ENCODE assay signal across 30 mouse cellular contexts in genomic region chr13:115178175-115178917, GRCm38 (mm10).
DNase-seq lines count a peak whose midpoint lies in the region; ATAC-seq lines count a peak whose summit lies in the region.
"Had no signal": no experiment of that assay in that cellular context is flagged by ENCODE, and none has a peak within 500 bp of the region (broad histone marks: within the 10 kb centered on the region; RNA-seq: fewer than 3 reads in every experiment).

No protein-coding gene starts in this region.

- H3K4me1 ChIP-seq in midbrain, embryonic 14.5 days (ENCODE audit: control insufficient read depth, insufficient read depth, low read length): no peaks in the 10 kb centered on the region
- H3K4me1 ChIP-seq: embryonic facial prominence, embryonic 12.5 days; embryonic facial prominence, embryonic 15.5 days; forebrain, embryonic 12.5 days; forebrain, embryonic 15.5 days; heart, embryonic 12.5 days; heart, embryonic 15.5 days; hindbrain, embryonic 12.5 days; hindbrain, embryonic 15.5 days had no signal

- 93% methylated on average over 7 of the region's 7 CpGs for WGBS in midbrain, embryonic 14.5 days

- intact Hi-C loops in left cerebral cortex, postnatal 14 days (cut with DNase I): no loop called here

- H3K9ac ChIP-seq in midbrain, embryonic 14.5 days (replicated peaks; ENCODE audit: low read length): no peak overlapping the region
- H3K9ac ChIP-seq: embryonic facial prominence, embryonic 12.5 days; embryonic facial prominence, embryonic 15.5 days; forebrain, embryonic 12.5 days; forebrain, embryonic 15.5 days; heart, embryonic 12.5 days; heart, embryonic 15.5 days; hindbrain, embryonic 12.5 days; hindbrain, embryonic 15.5 days had no signal

- DNase-seq in 416B (ENCODE audit: low read depth): peak; percentile 73
- DNase-seq in A20 (ENCODE audit: low read depth, low spot score): peak; percentile 11
- DNase-seq in midbrain, embryonic 14.5 days: no peak
- no peak for DNase-seq in left cerebral cortex, postnatal 14 days (ENCODE audit: low spot score in 2 of 2)
- DNase-seq in testis, postnatal 10 days (ENCODE audit: low spot score): no peak
- DNase-seq in embryo, embryonic 11 days: no peak
- DNase-seq: adrenal gland, postnatal 10 days; B cell, adult 2 months; cerebellum, adult 11-12 months; cerebellum, adult 8-10 months; cerebellum, postnatal 10 days; cerebellum, postnatal 36 days; gastrocnemius, postnatal 10 days; gastrocnemius, postnatal 36 days; heart, adult 11 months; heart, postnatal 10 days; heart, postnatal 36 days had no signal

- no peak overlapping the region for H3K4me2 ChIP-seq in midbrain, embryonic 14.5 days (ENCODE audit: low read length)
- H3K4me2 ChIP-seq: embryonic facial prominence, embryonic 12.5 days; embryonic facial prominence, embryonic 15.5 days; forebrain, embryonic 12.5 days; forebrain, embryonic 15.5 days; heart, embryonic 12.5 days; heart, embryonic 15.5 days; hindbrain, embryonic 12.5 days; hindbrain, embryonic 15.5 days had no signal

- no peaks in the 10 kb centered on the region for H3K27me3 ChIP-seq in midbrain, embryonic 14.5 days (ENCODE audit: control insufficient read depth, insufficient read depth, low read length)
- H3K27me3 ChIP-seq: CH12.LX; embryonic facial prominence, embryonic 12.5 days; embryonic facial prominence, embryonic 15.5 days; forebrain, embryonic 12.5 days; forebrain, embryonic 15.5 days; heart, embryonic 12.5 days; heart, embryonic 15.5 days; hindbrain, embryonic 12.5 days; hindbrain, embryonic 15.5 days; Patski had no signal

- no peak overlapping the region for H3K27ac ChIP-seq in midbrain, embryonic 14.5 days (replicated peaks; ENCODE audit: low read depth, low read length)
- H3K27ac ChIP-seq: embryonic facial prominence, embryonic 12.5 days; embryonic facial prominence, embryonic 15.5 days; forebrain, embryonic 12.5 days; forebrain, embryonic 15.5 days; heart, embryonic 15.5 days; hindbrain, embryonic 12.5 days; hindbrain, embryonic 15.5 days had no signal

- H3K4me3 ChIP-seq in midbrain, embryonic 14.5 days (replicated peaks; ENCODE audit: low read depth, low read length): no peak overlapping the region
- H3K4me3 ChIP-seq: embryonic facial prominence, embryonic 12.5 days; embryonic facial prominence, embryonic 15.5 days; forebrain, embryonic 12.5 days; forebrain, embryonic 15.5 days; heart, embryonic 12.5 days; heart, embryonic 15.5 days; hindbrain, embryonic 12.5 days; hindbrain, embryonic 15.5 days had no signal

- no peaks in the 10 kb centered on the region for H3K36me3 ChIP-seq in midbrain, embryonic 14.5 days (ENCODE audit: control insufficient read depth, insufficient read depth, low read length)
- H3K36me3 ChIP-seq: embryonic facial prominence, embryonic 12.5 days; embryonic facial prominence, embryonic 15.5 days; forebrain, embryonic 12.5 days; forebrain, embryonic 15.5 days; G1E; heart, embryonic 12.5 days; heart, embryonic 15.5 days; hindbrain, embryonic 12.5 days; hindbrain, embryonic 15.5 days had no signal

- ATAC-seq in granulocyte monocyte progenitor cell, adult 5-6 weeks (replicated peaks; ENCODE audit: poor library complexity, severe bottlenecking): peak; percentile 95
- ATAC-seq in megakaryocyte progenitor cell, adult 5-6 weeks (replicated peaks; ENCODE audit: poor library complexity): peak; percentile 94
- no peak for ATAC-seq in midbrain, embryonic 14.5 days (ENCODE audit: low FRiP score, low TSS enrichment)
- ATAC-seq: forebrain, embryonic 15.5 days; Patski had no signal

- H3K9me3 ChIP-seq in midbrain, embryonic 14.5 days (ENCODE audit: control insufficient read depth, low read length): no peaks in the 10 kb centered on the region
- H3K9me3 ChIP-seq: embryonic facial prominence, embryonic 12.5 days; embryonic facial prominence, embryonic 15.5 days; forebrain, embryonic 12.5 days; forebrain, embryonic 15.5 days; G1E; heart, embryonic 12.5 days; heart, embryonic 15.5 days; hindbrain, embryonic 12.5 days; hindbrain, embryonic 15.5 days had no signal

Comparison
In these comparisons a context has a peak if more than half of its experiments do, and no peak if none do; other contexts are left out.
1. DNase-seq: peak in 416B (single experiment) and A20 (single experiment); none in midbrain, embryonic 14.5 days (single experiment), left cerebral cortex, postnatal 14 days (0 of 2), testis, postnatal 10 days (single experiment) and embryo, embryonic 11 days (single experiment).